In the genomic region with DNA sequence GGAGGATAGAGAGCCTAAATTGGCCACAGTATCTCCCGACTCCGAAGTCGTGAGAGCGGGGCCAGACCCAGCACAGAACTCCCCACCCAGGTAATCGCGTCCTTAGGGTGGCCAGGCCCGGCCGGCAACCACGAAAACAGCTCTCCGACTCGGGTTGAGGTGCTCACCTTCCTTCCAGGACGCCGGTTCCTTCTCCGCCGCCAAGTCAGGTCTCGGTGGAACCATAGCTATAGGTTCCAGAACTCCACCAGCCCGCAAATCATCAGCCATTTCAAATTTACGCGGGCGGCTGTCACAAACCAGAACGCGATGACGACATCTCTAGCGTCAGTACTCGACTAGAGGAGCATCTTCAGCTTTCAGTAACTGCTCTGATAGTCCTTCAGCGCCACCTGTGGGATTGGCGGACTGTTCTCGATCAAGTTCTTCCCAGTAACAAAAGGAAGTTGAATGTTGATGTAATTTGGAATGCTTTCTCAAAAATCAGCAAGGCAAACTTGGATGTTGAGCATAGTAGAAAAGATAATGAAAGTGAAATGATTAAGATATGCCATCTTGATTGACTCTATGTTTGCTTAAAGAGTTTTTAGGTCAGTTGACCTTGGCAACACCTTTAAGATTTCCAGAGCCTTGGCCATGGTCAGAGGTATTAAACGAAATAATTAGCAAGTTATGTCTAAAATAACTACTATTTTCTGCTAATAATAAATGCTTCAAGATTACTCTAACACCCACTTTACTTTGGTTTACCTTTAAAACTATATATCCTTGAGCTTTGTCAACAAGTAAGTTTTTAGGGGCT, we compare ENCODE assay signal across 8 mouse cellular contexts. TPM values are rescaled to one million over a fixed set of nuclear protein-coding genes. Genes with fewer than 3 reads are reported as not detected.
DNase-seq lines count a peak whose midpoint lies in the region; ATAC-seq lines count a peak whose summit lies in the region.

Gene Shcbp1 (minus strand): TSS at position 314 of the 802 bp plus-strand sequence.

- H3K9me3 ChIP-seq in heart, embryonic 10.5 days, result no peaks in the 10 kb centered on the region
- no peaks in the 10 kb centered on the region for H3K9me3 ChIP-seq in kidney, embryonic 15.5 days (replicated peaks)

- peak; percentile 100 for ATAC-seq in erythroblast, adult 5-6 weeks (replicated peaks; ENCODE audit: low FRiP score, poor library complexity, severe bottlenecking)
- ATAC-seq in kidney, embryonic 15.5 days (replicated peaks; ENCODE audit: low FRiP score), result peak; percentile 95
- peak; percentile 99 for ATAC-seq in monocyte, adult 5-6 weeks (replicated peaks; ENCODE audit: insufficient number of reproducible peaks, low FRiP score, low TSS enrichment, poor library complexity, severe bottlenecking)

- H3K27ac ChIP-seq in heart, embryonic 10.5 days, result peak within 1 kb of the TSS; percentile 82
- no peak within 1 kb of the TSS for H3K27ac ChIP-seq in kidney, embryonic 15.5 days

- DNase-seq in B cell, adult 2 months, result peak; percentile 93
- peak; percentile 97 for DNase-seq in brain, adult 2 months (ENCODE audit: low read depth, low spot score)
- DNase-seq in heart, embryonic 10.5 days (ENCODE audit: low spot score), result peak; percentile 96
- peak; percentile 90 for DNase-seq in liver
- peak; percentile 90 to 95 for DNase-seq in spleen, postnatal 4 days (ENCODE audit: low spot score in 2 of 2)

- H3K4me2 ChIP-seq in kidney, embryonic 15.5 days, result peak within 1 kb of the TSS; percentile 73

- H3K27me3 ChIP-seq in heart, embryonic 10.5 days (ENCODE audit: insufficient read depth, poor library complexity, severe bottlenecking), result no peaks in the 10 kb centered on the region
- H3K27me3 ChIP-seq in kidney, embryonic 15.5 days, result no peaks in the 10 kb centered on the region

- 7% methylated on average over 29 of the region's 29 CpGs for WGBS in heart, embryonic 10.5 days
- WGBS in kidney, embryonic 15.5 days, result 5% methylated on average over 29 of the region's 29 CpGs

- H3K9ac ChIP-seq in kidney, embryonic 15.5 days, result peak within 1 kb of the TSS; percentile 65

- H3K36me3 ChIP-seq in heart, embryonic 10.5 days, result peaks cover 13% of the 10 kb centered on the region
- H3K36me3 ChIP-seq in kidney, embryonic 15.5 days, result peaks cover 12% of the 10 kb centered on the region

- peaks cover 10% of the 10 kb centered on the region for H3K4me1 ChIP-seq in heart, embryonic 10.5 days
- H3K4me1 ChIP-seq in kidney, embryonic 15.5 days, result peaks cover 12% of the 10 kb centered on the region

- peak within 1 kb of the TSS; percentile 73 for H3K4me3 ChIP-seq in heart, embryonic 10.5 days
- peak within 1 kb of the TSS; percentile 85 for H3K4me3 ChIP-seq in kidney, embryonic 15.5 days (replicated peaks)

RNA-seq across cellular contexts. Expression of gene Shcbp1, which starts in this region (rescaled TPM):
- total RNA-seq in erythroblast, adult 5-6 weeks (2015; ENCODE audit: low replicate concordance), result 25.7 and 34.0 TPM in 2 replicates
- 20.7 and 21.3 TPM in 2 replicates for total RNA-seq in erythroblast, adult 5-6 weeks (2017; ENCODE audit: low replicate concordance)
- 57.3 and 71.3 TPM in 2 replicates for polyA plus RNA-seq in heart, embryonic 10.5 days (2016; fragmentation: Nextera tagmentation; extraction: Ambion mirVana)
- 77.7 and 79.1 TPM in 2 replicates for polyA plus RNA-seq in kidney, embryonic 15.5 days (2015; fragmentation: Nextera tagmentation; extraction: Ambion mirVana)
- 0.19 to 1.6 TPM in 2 of 3 replicates, not detected in the other for total RNA-seq in monocyte, adult 5-6 weeks (2017)
